Mouse (Mus musculus) cortical plate, adult 2 months (tissue): ENCODE measurements at regions not wholly inside any gene's neighbourhood (a gene's known extent, or its start where the extent isn't known, plus 50 kb on each side); places are given as distances from the start of the nearest gene placed in this dataset.

ENCODE experiments used
- CTCF ChIP-seq: fragments of 200-500 bp; IDR thresholded peaks from 2 replicates; pipeline ENCODE4 v1.5.1; 2011; ENCODE audit warnings: mild to moderate bottlenecking, control low read depth, low read length; ENCODE audit not compliant: insufficient read depth; ENCODE audit errors: extremely low read depth
- POLR2A ChIP-seq: fragments of 200-500 bp; IDR thresholded peaks from 2 replicates; pipeline ENCODE4 v1.6.1; 2011; ENCODE audit warnings: mild to moderate bottlenecking, low read length, control low read depth; ENCODE audit not compliant: insufficient read depth; ENCODE audit errors: extremely low read depth

DNA sequence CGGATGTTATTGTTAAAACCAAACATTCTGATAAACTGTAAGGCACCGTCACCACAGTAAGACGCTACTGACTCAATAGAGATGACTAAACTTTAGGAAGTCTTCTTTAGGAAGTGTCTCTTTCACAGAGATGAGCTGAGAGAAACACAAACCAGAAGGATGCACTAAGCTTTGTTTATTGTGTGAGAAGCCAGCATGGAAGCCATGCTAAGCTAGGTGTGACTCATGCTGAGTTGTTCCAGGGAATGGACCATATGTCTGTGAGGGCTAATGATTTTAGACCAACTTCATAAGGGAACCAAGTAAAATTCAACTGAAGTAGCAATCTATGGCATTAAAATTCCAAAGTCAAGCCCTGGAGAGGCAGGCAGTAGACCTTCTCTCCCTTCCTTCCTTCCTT lies 364.2 kb downstream of the Rnf144b start:
- TF ChIP-seq POLR2A (no peak), CTCF (no peak)
